Mouse (Mus musculus) urinary bladder, postnatal 4 days (tissue): ENCODE measurements at regions not wholly inside any gene's neighbourhood (a gene's known extent, or its start where the extent isn't known, plus 50 kb on each side); places are given as distances from the start of the nearest gene placed in this dataset.

Source experiments
- DNase-seq, 2 experiments: peaks; one replicate each; pipeline ENCODE4 v3.0.0; 2021 to 2022; ENCODE audit warnings: low spot score in 2 of 2

- no peak for DNase-seq
Measured at GRCm38 (mm10) chrX:53976273-53977135, 179.0 kb upstream of the Xlr start.

DNA sequence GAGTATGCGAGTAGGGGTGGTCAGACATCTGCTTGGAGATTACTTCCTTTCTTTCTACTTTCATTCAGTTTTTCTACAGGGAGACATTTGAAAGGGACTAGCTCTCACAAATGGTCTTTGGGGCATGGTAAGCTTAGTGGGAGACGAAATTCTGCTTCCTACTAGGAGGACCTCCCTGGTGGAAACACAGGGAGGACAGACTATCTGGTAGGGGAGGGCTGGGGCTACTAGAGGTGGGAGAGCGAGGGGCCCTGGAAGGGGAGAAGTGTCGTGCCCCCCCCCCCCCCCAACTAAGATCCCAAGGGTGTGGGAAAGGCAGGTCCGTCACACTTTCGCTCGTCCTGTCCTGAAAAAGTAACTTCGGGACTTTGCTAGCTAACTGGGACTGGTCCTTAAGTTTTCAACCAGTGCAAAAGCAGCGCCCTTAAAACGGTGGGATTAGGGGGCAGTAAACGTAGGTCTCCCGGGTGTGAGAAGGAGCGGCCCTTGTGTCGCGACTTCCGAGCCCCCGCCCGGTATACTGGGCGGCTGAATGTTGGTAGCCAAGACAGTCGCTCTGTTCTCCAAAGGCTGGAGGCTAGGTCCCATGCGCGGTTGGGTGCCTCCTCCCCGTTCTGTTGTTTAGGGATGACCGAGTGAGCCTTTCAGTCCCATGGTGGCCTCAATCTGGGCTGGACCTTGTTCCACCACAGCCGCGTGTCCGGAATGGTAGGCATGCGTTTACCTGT, 178.2 kb upstream of the Xlr start:
- DNase-seq: no peak

DNA sequence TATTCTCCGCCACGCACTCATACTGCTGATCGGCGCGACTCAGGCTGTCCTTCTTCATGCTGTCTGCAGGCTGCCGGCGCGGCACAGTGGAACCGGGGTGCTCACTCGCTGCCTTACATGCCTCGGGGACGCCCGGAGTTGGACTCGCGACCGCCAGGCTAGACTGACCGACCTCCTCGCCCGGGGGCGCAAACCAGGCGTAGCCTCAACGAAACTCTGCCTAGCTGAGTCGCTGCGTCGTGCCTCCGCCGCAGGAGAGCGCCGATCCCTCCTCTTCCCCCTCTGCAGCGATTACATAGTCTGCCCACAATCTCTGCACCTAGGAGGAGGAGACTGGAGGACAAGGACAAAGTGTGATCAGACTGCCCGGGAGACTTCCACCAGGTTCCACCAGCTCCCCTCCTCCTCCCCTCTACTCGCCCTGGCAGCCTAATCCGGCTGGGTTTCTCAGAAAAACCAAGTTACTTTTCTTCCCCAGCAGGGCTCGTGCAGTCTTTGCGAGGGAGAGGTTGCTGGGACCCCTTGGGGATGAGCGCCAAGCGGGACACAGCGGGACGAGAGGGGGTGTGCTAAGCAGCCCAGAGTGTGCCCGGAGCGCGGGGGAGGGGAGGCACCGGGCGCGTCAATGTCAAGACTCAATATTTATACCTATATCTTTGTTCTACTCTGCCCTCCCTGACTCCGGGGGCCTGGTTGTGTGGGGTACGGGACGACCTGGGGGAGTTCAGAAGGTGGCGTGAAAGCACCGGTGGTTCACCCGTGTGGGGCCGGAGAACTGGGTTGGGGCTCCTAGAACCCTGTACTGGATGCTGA, 177.4 kb upstream of the Xlr start:
- DNase-seq: peak in 1 of 2 experiments; percentile 58
